Mouse (Mus musculus) stomach, postnatal 0 days (tissue): ENCODE results near the gene Rnf6.

Experiments used
- CTCF ChIP-seq: IDR thresholded peaks from 2 replicates; pipeline ENCODE4 v1.5.1; 2016; ENCODE audit warnings: antibody characterized with exemption, low read depth, mild to moderate bottlenecking, moderate library complexity
- EP300 ChIP-seq: optimal IDR thresholded peaks from 2 replicates; pipeline ENCODE3; 2016; ENCODE audit warnings: antibody characterized with exemption

- TF ChIP-seq EP300 = no peak
- no peak for TF ChIP-seq CTCF
Measured at GRCm38 (mm10) chr5:146231655-146231996, 10.3 kb upstream of the Rnf6 start.
